Mouse (Mus musculus): ENCODE results near the gene Farsb.

The Farsb gene

GRCm38 (mm10) chr1:78484361-78484760, 4.3 kb downstream of the Farsb start:
- DNase-seq (ENCODE audit: low spot score in 2 of 2) = no peak

- DNase-seq (ENCODE audit: low spot score in 2 of 2) = no peak
These were observed 5.3 kb downstream of the Farsb start for GRCm38 (mm10) chr1:78483430-78483829.

GRCm38 (mm10) chr1:78472441-78472840, 16.3 kb downstream of the Farsb start:
- no peak for DNase-seq (ENCODE audit: low spot score in 2 of 2)

GRCm38 (mm10) chr1:78454659-78455058, 34.0 kb downstream of the Farsb start:
- DNase-seq (ENCODE audit: low spot score in 2 of 2) = peak in 1 of 2 experiments; percentile 34

GRCm38 (mm10) chr1:78453886-78454285, 34.8 kb downstream of the Farsb start:
- DNase-seq (ENCODE audit: low spot score in 2 of 2) = no peak

- DNase-seq (ENCODE audit: low spot score in 2 of 2) = no peak
These were observed 36.2 kb downstream of the Farsb start for GRCm38 (mm10) chr1:78452544-78452943.

- DNase-seq (ENCODE audit: low spot score in 2 of 2) = no peak
These were observed 37.4 kb downstream of the Farsb start for GRCm38 (mm10) chr1:78451070-78451854.

- DNase-seq (ENCODE audit: low spot score in 2 of 2) = no peak
These were observed 40.6 kb downstream of the Farsb start for GRCm38 (mm10) chr1:78448091-78448490.

- DNase-seq (ENCODE audit: low spot score in 2 of 2) = no peak
These were observed 42.0 kb downstream of the Farsb start for GRCm38 (mm10) chr1:78446742-78447141.

GRCm38 (mm10) chr1:78446232-78446631, 42.5 kb downstream of the Farsb start:
- no peak for DNase-seq (ENCODE audit: low spot score in 2 of 2)

- no peak for DNase-seq (ENCODE audit: low spot score in 2 of 2)
These were observed 45.6 kb downstream of the Farsb start for GRCm38 (mm10) chr1:78443056-78443455.

- DNase-seq (ENCODE audit: low spot score in 2 of 2) = no peak
These were observed 48.0 kb downstream of the Farsb start for GRCm38 (mm10) chr1:78440716-78441115.

- no peak for DNase-seq (ENCODE audit: low spot score in 2 of 2)
These were observed 51.5 kb downstream of the Farsb start for GRCm38 (mm10) chr1:78437150-78437549.

GRCm38 (mm10) chr1:78436445-78436844, 52.3 kb downstream of the Farsb start:
- no peak for DNase-seq (ENCODE audit: low spot score in 2 of 2)

- DNase-seq (ENCODE audit: low spot score in 2 of 2) = no peak
These were observed 52.7 kb downstream of the Farsb start for GRCm38 (mm10) chr1:78435967-78436366.

GRCm38 (mm10) chr1:78433472-78433871, 55.2 kb downstream of the Farsb start:
- DNase-seq (ENCODE audit: low spot score in 2 of 2) = no peak

- no peak for DNase-seq (ENCODE audit: low spot score in 2 of 2)
These were observed 59.8 kb downstream of the Farsb start for GRCm38 (mm10) chr1:78428851-78429250.

GRCm38 (mm10) chr1:78426841-78427240, 61.9 kb downstream of the Farsb start:
- no peak for DNase-seq (ENCODE audit: low spot score in 2 of 2)

GRCm38 (mm10) chr1:78425793-78426700, 62.6 kb downstream of the Farsb start:
- no peak for DNase-seq (ENCODE audit: low spot score in 2 of 2)

- no peak for DNase-seq (ENCODE audit: low spot score in 2 of 2)
These were observed 63.4 kb downstream of the Farsb start for GRCm38 (mm10) chr1:78425309-78425708.

- no peak for DNase-seq (ENCODE audit: low spot score in 2 of 2)
These were observed 63.8 kb downstream of the Farsb start for GRCm38 (mm10) chr1:78424848-78425247.

- no peak for DNase-seq (ENCODE audit: low spot score in 2 of 2)
These were observed 66.1 kb downstream of the Farsb start for GRCm38 (mm10) chr1:78422576-78422975.

GRCm38 (mm10) chr1:78421749-78422148, 66.9 kb downstream of the Farsb start:
- DNase-seq (ENCODE audit: low spot score in 2 of 2) = no peak

All from frontal cortex, postnatal 10 days (tissue).